Mouse (Mus musculus): ENCODE results near the gene Dnm3.

Gene Dnm3

DNA sequence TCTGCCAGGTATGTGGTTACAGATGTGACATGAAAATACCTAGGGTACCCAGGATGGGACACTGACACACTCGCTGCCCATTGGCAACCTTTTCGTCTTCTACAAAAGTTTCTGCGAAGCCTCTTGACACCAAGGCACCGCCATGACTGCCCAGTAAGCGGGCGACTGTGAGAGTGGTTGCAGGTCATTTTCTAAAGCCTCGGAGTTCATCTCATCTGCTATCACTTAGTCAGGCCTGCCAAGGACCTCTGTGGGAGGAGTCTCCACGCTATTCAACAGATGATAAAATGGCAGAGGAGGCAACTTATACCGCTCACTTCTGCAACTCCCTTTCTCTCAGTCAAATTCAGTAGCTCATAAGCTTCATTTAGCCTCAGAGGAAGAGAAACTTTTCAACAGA lies 268.8 kb downstream of the Dnm3 start:
- DNase-seq (ENCODE audit: low read depth): no peak

DNA sequence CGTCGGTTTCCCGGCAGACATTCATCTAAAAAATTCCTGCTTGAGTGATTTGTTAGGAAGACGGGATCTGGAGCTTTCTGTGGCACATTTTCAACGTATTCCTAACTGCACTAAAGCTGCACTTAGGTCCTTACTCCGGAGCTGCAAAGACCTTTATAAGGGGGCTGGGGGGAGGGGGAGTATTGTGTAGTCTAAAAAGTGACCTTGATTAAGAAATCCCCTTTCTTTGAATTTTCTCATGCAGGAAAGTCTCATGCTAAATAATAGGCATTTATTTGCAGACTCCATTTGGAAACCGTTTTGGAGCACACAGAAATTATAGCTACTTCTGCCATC lies 270.2 kb downstream of the Dnm3 start:
- DNase-seq (ENCODE audit: low read depth): no peak

DNA sequence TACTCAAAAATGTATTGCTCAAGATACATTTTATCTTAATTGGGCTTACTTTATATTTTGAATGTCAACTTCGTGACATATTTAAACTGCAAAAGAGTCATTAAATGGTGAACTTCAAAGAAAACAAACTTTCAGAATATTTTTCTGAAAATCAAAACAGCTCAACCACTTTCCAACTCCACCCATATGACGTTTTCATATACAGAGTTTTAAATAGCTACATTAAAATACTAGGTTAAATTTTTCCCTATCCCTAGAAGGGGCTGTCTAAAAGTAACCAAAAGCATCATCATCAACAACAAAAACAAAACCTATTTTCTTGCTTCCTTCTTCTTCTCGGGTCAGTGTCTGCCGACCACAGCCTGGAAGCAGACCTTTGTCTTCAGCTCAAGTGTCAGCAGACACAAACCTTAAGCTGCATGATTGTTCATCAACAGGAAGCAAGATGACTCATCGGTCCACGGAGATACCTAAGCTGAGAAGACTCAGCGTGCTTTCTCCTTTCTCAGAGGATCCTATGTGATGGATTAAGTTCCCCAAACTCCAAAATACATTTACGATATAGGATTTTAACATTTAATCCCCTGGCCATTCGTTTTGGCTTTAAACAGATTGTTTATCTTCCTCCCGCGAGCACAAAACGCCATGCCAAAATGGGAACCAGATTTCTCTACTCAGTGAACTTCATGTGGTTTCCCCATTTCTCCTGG lies 270.7 kb downstream of the Dnm3 start:
- no peak for DNase-seq (ENCODE audit: low read depth)

- DNase-seq (ENCODE audit: low read depth): no peak
These were observed 275.1 kb downstream of the Dnm3 start for GRCm38 (mm10) chr1:162202465-162203348.

GRCm38 (mm10) chr1:162200446-162200845 lies 277.4 kb downstream of the Dnm3 start:
- DNase-seq (ENCODE audit: low read depth): no peak

GRCm38 (mm10) chr1:162196812-162197680 lies 280.8 kb downstream of the Dnm3 start:
- no peak for DNase-seq (ENCODE audit: low read depth)

GRCm38 (mm10) chr1:162188744-162189143 lies 289.1 kb downstream of the Dnm3 start:
- no peak for DNase-seq (ENCODE audit: low read depth)

DNA sequence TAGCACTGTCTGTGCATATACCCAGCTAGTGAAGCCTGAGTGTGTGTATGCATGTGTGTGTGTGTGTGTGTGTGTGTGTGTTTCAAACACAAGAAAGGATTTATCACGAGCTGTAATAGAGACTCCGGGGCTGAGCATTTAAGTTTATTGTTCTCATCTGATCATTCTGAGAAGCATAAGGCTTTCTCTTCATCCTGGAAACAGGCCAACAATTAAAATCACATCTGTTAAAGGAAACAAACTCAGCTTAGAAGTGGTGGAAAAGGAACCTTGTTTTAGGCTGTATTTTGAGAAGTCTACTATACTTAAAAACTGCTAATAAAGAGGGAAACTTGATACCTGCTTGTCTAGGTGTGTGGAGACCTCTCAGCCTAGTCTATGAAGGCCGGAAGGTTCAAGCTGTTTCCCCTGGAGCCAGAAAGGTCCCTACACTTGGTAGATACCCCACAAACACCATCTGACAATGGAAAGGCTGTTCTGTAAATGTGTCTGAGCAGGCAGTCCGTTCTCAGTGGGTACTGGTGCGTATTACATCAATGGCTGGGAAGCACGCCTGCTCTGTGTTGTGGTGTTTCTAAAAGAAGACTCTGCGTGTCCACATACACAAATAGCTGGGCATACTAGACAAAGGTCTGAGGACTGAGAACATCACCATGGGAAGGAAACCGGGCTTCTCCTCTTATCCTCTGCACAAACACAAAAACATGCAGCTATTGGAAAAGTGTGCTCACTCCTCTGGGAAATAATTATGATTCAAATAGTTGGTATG lies 290.3 kb downstream of the Dnm3 start:
- DNase-seq (ENCODE audit: low read depth): peak; percentile 77

- peak; percentile 88 for DNase-seq (ENCODE audit: low read depth)
These were observed 291.1 kb downstream of the Dnm3 start for GRCm38 (mm10) chr1:162186470-162187351.

GRCm38 (mm10) chr1:162184003-162184748 lies 293.7 kb downstream of the Dnm3 start:
- DNase-seq (ENCODE audit: low read depth): peak; percentile 51

DNA sequence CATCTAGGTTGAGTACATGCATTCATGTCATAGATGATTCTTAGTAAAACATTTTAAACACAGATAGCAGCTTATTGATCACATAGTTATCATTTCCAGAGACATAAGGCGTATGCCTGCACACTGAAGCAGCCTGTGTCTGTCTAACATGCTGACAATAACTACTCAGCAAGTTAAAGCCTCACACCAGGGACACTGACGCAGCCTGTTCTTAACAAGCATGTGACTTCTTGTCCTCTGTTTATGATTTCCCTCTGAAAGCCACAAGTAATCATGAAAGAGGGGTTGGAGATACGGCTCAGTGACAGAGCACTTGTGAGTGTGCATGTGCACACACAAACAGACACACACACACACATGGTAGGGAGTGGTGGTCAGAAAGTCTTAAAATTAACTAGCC lies 294.4 kb downstream of the Dnm3 start:
- DNase-seq (ENCODE audit: low read depth): no peak

DNA sequence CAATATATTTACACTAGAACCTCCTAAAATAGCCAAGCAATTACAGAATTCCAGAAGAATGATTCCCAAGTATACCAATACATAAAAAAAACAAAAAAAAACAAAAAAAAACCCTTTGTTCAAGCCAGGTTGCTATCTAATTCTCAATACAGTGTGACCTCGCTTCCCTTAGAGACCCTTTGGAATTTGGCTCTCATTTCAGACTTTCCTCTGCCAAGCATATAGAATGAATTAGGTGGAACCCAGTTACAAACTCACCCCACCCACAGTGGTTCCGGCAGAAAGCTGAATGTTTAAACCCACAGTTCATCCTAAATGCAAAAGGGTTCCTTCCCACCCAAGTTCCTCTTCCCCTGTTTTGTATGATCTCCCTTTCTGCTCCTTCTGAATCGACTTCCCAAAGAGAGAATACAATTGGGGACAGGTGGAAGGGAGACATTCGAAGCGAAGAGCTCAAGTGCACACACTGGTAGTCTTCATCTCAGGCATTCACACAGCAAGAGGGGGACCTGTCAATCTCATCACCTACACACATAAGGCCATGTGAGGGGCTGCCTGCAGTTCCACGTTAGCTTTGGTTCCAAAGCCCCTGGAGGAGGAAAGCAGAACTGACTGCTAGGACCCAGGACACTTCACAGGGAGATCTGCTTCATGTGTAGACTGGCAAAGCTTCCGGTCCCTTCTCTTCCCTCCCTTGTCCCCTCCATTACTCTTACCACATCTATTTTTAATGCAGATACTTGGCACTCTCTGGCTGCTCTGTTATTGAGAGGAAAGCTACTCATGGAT lies 296.5 kb downstream of the Dnm3 start:
- DNase-seq (ENCODE audit: low read depth): no peak

GRCm38 (mm10) chr1:162180451-162180850 lies 297.4 kb downstream of the Dnm3 start:
- DNase-seq (ENCODE audit: low read depth): no peak

DNA sequence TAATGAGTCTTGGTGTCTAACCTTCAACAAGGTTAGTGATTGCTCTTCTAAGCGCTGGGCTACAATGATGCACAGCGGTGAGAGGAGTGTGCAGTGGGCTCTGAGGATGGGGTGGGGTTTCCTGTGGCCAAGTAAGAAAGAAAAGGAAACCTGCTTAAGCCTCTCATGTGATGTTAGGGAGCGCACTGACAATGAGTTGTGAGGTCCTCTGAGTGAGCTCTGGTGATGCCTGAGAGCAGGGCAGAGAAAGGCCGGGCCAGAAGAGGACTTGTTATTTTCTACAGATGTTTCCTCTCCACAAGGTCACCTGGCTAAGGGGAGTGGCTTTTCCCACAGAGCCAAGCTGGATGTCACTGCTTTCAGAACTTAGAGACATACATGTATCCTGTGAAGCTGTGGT lies 298.4 kb downstream of the Dnm3 start:
- DNase-seq (ENCODE audit: low read depth): no peak

GRCm38 (mm10) chr1:162172806-162173205 lies 305.0 kb downstream of the Dnm3 start:
- DNase-seq (ENCODE audit: low read depth): no peak

DNA sequence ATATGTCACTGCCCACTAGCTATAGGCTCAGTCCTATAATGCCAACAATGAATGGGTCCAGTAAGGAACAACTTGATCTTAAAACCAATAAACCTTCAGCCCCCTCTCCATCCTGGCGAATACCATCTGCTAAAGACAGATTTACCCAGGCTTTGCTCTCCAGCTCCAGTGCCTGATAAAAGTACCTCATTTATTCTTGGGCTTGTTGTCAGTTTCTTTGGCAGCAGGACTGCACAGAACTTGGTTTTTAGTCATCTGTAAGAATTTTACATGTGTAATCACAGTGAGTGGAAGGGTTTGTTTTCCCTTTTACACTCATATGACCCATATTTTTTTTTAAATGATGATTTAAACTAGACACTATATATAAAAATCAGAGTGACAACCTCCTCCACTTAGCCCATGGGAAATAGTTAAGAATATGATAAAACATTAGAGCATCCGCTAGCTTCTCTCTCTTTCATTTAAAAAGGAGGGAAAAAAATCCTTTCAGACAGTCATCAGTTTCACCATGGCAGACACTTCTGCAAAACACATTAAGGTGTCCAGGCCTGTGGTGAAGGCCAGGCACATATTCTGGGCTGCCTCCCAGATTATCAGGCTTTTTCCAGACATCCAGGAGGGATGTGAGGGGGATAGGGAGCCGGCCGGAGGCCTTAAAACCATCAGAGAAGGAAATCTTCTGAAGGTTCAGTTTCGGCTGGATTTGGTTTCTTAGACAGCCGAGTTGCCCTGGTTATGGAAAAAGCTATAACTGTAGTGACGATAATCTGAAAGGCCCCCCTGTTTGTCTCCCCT lies 313.9 kb downstream of the Dnm3 start:
- DNase-seq (ENCODE audit: low read depth): no peak

DNA sequence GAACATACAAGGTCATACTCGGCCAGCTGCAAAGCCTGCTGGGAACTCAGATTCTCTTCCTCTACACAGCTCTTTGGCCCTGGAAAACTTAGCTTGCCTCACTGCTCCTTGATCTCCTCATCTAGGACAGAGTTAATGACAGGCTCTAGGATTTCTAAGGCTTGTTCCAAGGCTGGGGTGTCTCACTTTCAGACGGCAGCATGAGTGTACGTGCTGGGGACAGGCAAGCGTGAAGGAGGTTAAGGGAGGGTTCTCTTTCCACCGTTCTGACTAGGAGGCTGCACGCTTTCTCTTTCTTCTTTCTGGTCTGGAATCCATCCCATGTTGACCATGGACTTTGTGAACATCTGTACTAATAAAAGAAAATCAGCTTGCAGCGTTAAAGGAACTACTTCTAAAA lies 315.2 kb downstream of the Dnm3 start:
- no peak for DNase-seq (ENCODE audit: low read depth)

- no peak for DNase-seq (ENCODE audit: low read depth)
These were observed 315.6 kb downstream of the Dnm3 start for GRCm38 (mm10) chr1:162162249-162162648.
